Mouse (Mus musculus): ENCODE data around the gene Pla2g1b.

DNA sequence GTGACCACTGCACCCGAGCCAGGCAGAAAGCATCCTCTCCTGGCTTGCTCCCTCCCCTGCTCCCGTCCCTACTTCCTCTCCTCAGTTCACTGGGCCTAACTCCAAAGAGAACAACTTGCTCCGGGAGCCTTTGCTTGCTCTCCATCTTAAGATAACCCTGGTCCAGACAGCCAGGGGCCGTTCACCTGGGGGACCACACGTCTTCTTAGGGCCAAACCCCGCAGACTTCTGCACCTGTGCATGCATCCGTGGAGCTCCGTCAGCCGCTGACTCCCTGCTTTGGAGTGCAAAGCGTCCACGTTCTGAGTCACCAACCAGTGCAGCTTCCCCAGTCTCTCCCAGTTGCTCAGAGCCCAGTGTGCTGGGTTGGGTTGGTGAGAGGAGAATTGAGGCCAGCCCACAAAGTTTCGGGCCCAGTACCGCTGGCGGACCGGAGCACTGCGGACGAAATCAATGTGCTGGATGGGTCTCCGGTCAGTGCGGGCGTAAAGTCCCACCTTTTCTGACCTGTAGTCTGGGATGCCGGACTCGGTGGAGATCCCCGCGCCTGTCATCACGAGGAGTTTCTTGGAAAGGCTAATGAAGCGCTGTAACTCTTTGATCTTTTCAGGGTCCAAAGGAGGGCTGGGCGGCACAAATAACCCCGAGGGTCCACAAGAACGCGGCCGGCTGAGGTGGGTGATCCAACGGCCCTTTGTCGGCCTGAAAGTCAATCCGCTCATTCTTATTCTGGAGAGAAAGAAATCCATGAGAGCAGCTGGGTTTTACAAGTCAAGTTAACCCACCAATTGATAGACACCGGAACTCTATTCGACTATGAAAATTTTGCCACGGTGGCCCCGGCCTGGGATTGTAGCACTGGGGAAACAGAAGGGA lies 16.6 kb downstream of the Pla2g1b start:
- TF ChIP-seq POLR2A (IDR thresholded peaks at IDR 0.05; ENCODE audit: extremely low read depth, insufficient read depth, low read length) (no peak), CTCF (IDR thresholded peaks at IDR 0.05; ENCODE audit: low read depth, low read length) (no peak)

All from liver, adult 2 months (tissue).